Mouse (Mus musculus): ENCODE results near the gene Tsc22d4.
"Not testable (repeated sequence)": the region's sequence is repeated elsewhere in the genome, so short reads cannot be mapped to it uniquely, and the experiment has no call there.

Tsc22d4 gene

DNA sequence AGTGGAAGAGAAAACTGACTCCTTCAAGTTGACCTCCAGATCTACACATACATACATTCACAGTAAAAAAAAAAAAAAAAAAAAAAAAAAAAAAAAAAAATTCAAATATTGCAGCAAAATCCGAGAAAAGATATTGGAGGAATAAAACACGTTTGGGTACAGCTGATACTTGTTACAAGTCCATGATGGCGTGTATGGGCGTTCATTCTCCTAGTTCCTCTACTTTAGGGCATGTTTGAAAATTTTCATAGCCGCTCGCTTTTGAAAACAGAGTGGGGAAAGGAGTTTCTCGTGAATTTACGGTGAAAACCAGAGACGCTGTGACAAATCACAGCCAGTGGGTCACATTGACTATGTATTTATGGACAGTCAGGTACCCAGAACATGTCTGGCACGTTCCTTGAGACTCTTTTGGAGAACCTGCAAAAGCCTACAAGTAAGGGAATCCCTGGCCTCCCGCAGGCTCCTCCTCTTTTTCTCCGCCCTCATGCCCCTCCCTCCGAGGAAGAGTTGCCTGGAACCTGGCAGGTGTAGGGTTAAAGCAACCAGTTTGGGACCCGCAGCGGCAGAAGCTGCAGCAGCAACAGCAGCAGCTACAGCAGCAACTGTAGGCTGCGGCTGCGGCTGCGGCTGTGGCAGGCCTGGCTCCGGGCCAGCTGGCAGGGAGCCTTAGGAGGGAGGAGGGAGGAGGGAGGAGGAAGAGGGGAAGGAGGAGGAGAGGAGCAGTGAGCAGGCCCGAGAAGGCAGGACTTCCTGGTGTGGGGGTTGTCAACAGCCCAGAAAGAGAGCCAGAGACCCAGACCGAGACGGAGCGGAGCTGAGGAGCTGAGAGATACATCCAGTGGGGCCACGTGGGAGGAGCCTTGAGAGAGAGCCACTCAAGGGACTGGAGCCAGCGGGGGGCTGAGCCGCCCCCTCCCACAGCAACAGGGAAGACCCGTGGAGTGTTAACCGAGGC is at the start of gene Tsc22d4:
Gene Tsc22d4 (plus strand): TSS at position 517 of the 958 bp plus-strand sequence.
- peak; percentile 97 for DNase-seq (ENCODE audit: extremely low read depth, insufficient read length, low spot score)

- no peak for DNase-seq (ENCODE audit: extremely low read depth, insufficient read length, low spot score)
Observed at GRCm38 (mm10) chr5:137695930-137696329, 49.6 kb upstream of the Tsc22d4 start.

DNA sequence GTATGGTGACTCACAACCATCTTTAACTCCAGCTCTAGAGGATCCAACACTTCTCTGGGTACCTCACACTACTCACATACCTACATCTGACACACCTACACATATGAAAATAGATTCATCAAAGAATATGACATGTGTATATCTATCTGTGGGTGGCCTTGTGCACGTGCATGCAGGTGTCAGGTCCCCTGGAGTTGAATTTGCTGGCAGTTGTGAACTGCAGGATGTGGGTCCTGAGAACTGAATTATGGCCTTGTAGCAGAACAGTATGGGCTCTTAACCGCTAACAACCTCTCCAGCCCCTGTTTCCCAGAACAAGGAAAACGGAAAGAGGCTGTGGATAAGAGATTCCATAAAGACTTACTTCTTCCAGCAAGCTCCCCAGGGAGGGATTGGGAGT is 46.5 kb upstream of the Tsc22d4 start:
- DNase-seq (ENCODE audit: extremely low read depth, insufficient read length, low spot score), result peak; percentile 12

GRCm38 (mm10) chr5:137699850-137700249 is 45.7 kb upstream of the Tsc22d4 start:
- DNase-seq (ENCODE audit: extremely low read depth, insufficient read length, low spot score), result no peak

DNA sequence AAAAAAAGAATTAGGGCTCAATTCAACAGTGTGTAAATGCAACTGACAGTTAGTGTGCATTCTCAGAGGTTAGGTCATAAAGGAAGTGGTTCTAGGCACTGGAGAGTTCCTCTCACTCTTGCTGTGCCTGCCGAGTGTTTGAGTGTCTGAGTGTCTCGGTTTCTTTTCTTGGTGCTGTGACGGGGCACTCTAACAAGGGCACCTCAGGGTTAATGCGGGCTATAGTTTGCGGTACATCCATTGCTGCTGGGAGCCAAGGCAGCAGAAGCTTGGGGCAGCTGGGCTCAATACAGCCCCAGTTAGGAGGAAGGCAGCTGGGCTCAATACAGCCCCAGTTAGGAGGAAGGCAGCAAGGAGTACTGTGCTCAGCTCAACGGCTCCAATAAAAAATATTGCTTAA is 40.3 kb upstream of the Tsc22d4 start:
- no peak for DNase-seq (ENCODE audit: extremely low read depth, insufficient read length, low spot score)

DNA sequence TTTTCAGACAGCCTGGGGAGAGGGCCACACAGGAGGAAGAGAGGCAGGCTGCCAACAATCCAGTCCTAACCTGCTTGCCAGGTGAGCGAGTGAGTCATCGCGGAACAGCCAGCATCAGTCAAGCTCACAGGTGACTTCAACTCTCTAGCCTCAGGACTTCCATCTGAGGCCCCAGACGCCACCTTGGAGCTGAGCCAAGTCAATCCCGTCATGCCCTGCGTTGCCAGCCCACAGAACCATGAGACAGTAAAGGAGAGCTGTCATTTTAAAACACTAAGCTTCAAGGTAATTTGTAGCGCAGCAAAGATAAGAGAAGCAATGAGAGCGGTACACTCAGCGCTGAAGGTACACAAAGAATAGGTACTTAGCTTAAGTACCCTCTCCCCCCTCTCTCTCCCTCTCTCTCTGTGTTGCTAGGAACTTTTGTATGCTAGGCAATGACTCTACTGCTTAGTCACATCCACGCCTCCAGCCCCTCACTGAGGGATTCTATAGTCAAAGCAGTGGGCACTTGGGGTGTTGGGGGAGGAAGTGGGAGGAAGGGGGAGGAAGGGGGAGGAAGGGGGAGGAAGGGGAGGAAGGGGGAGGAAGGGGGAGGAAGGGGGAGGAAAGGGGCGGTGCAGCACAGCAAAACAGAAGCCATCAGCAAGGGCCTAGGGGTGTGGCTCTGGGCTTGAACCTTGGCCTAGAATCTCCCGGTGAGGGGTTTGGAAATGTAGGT is 38.5 kb upstream of the Tsc22d4 start:
- no peak for DNase-seq (ENCODE audit: extremely low read depth, insufficient read length, low spot score)

DNA sequence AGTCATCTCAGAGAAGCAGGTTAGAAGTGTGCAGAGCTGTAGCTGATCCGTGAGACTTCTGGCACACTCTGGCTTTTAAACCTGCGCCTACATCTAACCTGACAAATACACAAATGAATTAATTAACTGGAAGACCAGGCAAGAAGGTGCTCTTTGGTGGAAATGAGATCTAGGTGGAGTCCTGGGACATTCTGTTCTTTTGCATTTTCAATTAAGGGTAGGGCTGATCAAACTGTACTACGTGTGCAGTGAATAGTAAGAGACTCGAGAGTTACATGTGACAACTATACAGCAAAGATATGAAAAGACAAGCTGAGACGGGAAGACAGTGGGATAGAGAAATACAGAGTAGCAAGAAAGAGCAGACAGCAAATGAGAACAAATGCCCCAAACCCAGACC is 32.1 kb upstream of the Tsc22d4 start:
- no peak for DNase-seq (ENCODE audit: extremely low read depth, insufficient read length, low spot score)

- DNase-seq (ENCODE audit: extremely low read depth, insufficient read length, low spot score), result no peak
Observed at GRCm38 (mm10) chr5:137715685-137716084, 29.8 kb upstream of the Tsc22d4 start.

- DNase-seq (ENCODE audit: extremely low read depth, insufficient read length, low spot score), result no peak
Observed at GRCm38 (mm10) chr5:137718020-137718790, 27.3 kb upstream of the Tsc22d4 start.

GRCm38 (mm10) chr5:137719088-137719487 is 26.4 kb upstream of the Tsc22d4 start:
- no peak for DNase-seq (ENCODE audit: extremely low read depth, insufficient read length, low spot score)

DNA sequence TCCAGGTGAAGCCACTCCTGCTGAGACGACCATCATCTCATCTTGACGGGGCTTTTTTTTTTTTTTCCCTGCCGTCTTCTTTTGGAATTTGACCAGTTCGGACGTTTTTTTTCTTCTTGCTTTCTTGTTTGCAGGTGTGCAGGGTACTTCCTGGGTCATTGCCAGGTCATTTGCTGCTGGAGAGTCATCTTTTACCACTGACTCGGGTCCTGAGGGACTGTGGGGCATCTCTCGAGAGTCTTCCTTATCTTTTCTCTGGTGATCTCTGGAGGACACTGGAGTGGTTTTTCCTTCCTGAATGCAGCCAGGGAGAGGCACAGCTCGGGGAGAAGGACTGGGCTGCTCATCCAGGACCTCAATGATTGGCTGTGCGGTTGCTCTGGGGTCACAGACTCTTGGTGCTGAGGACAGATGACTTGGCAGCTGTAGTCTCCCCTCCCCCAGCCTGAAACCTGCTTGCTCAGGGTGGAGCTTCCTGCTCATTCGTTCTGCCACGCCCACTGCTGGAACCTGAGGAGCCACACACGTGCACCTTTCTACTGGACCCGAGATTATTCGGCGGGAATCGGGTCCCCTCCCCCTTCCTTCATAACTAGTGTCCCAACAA is 24.9 kb upstream of the Tsc22d4 start:
- not testable (repeated sequence) for DNase-seq (ENCODE audit: extremely low read depth, insufficient read length, low spot score)

DNA sequence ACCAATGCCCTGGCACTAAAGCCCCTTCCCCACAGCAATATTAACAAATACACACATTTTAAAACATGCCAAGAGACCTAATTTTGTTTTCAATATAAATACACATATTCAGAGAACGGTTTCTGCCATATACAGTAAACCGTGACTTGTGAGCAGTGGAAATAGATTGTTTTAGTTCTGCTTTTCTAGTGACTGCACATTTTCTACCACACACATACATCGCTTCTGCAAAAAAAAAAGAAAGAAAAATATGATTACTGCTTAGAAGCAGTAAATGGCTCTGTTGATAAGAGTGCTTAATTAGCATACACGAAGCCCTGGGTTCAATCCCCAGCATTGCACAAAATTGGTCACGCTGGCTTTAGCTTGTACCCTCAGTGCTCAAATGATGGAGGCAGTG is 21.7 kb upstream of the Tsc22d4 start:
- no peak for DNase-seq (ENCODE audit: extremely low read depth, insufficient read length, low spot score)

DNA sequence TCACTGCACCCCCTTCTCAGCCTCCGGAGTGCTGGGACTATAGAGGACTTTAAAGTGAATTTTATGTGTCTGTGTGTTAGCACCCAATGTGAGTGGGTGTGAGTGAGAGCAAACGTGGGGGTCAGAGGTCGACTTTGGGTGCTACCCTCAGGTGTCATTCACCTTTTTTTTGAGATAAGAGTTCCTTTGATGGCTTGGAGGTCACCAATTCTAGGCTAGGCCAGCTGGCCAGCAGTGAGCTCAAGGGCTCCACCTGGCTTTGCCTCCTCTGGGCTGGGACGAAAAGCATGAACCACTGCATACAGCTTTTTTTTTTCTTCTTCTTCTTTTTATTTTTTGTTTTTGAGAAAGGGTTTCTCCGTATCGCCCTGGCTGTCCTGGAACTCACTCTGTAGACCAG is 18.8 kb upstream of the Tsc22d4 start:
- DNase-seq (ENCODE audit: extremely low read depth, insufficient read length, low spot score), result no peak

- no peak for DNase-seq (ENCODE audit: extremely low read depth, insufficient read length, low spot score)
Observed at GRCm38 (mm10) chr5:137733638-137734288, 11.8 kb upstream of the Tsc22d4 start.

GRCm38 (mm10) chr5:137734289-137735061 is 11.1 kb upstream of the Tsc22d4 start:
- no peak for DNase-seq (ENCODE audit: extremely low read depth, insufficient read length, low spot score)

DNA sequence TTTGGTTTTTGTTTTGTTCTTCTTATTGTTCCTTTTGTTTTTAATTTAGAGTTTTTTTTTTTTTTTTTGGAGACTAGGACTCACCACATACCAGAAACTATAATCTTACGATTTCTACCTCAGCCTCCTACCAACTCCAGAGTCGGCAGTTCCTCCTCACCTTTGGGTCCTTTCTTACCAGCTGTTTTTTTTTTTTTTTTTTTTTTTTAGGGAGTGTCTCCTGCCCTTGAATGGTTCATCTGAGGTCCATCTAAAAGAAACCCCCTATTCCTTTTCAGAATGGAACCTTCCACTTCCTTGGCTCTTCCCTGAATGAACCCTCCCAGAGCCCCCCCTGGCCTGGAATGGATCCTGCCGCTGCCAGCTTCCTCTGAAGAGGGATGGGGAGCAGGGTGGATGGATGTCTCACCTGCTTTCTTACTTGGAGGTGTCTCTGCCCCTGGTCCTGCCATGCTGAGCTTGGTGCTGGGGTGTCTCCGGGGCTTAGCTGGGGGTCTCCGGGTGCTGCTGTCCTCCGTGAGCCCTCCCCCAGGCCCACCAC is 8.1 kb upstream of the Tsc22d4 start:
- no peak for DNase-seq (ENCODE audit: extremely low read depth, insufficient read length, low spot score)

- DNase-seq (ENCODE audit: extremely low read depth, insufficient read length, low spot score), result peak; percentile 74
Observed at GRCm38 (mm10) chr5:137738516-137738915, 7.0 kb upstream of the Tsc22d4 start.

GRCm38 (mm10) chr5:137739471-137739870 is 6.1 kb upstream of the Tsc22d4 start:
- no peak for DNase-seq (ENCODE audit: extremely low read depth, insufficient read length, low spot score)

DNA sequence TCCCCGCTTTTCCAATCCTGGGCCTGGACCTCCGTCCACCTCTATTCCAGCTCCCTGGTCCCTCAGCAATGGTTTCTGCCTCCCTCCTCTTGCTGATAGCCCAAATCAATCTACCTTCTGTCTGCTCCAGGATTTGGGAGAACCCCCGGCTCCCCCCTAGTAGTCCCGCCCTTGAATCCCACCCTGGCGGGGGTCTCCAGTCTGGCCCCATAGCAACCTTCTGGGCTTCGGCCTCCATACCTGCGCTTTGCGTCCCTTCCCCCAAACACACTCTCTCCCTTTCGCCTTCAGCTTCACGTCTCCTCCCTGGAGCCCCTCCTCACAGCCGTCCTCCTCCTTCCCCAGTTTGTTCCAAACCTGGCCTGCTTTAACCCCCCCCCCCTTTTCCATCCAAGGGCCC is 5.0 kb upstream of the Tsc22d4 start:
- no peak for DNase-seq (ENCODE audit: extremely low read depth, insufficient read length, low spot score)
